7 mouse cellular contexts compared by ENCODE assay signal in the genomic region with DNA sequence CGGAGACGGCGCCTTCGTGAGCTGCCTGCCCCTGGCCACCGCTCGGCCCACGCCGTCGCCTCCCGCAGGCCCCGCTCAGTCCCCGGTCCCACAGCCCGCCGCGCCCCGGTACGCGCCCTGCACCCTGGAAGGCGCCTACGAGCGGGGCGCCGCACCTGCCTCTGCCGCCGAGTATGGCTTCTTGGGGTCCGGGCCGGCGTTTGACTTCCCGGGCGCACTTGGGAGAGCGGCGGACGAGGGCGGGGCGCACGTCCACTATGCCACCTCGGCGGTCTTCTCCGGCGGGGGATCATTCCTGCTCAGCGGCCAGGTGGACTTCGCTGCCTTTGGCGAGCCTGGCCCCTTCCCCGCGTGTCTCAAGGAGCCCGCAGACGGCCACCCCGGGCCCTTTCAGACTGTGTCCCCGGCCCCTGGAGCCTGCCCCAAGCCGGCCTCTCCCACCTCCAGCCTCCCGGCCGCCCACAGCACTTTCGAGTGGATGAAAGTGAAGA. TPM values are rescaled to one million over a fixed set of nuclear protein-coding genes. Genes with fewer than 3 reads are reported as not detected.
DNase-seq lines count a peak whose midpoint lies in the region; ATAC-seq lines count a peak whose summit lies in the region.

No protein-coding gene starts in this region.

- peak; percentile 64 for ATAC-seq in lung, embryonic 16.5 days (ENCODE audit: low read depth)
- ATAC-seq in forebrain, embryonic 16.5 days: peak; percentile 31; the same call in 1 of the 2 replicates
- ATAC-seq in limb, embryonic 13.5 days (ENCODE audit: low FRiP score, low read depth): peak; percentile 28; the same call in 1 of the 2 replicates
- ATAC-seq in stomach, embryonic 14.5 days (ENCODE audit: insufficient number of reproducible peaks, insufficient read depth, low FRiP score, low read depth): no peak

- no peak overlapping the region for H3K9ac ChIP-seq in lung, embryonic 16.5 days (ENCODE audit: low read length)
- H3K9ac ChIP-seq in forebrain, embryonic 16.5 days (replicated peaks; ENCODE audit: low read depth, low read length): no peak overlapping the region
- peak overlapping the region; percentile 48; the same call in 1 of the 2 replicates for H3K9ac ChIP-seq in limb, embryonic 13.5 days
- H3K9ac ChIP-seq in stomach, embryonic 14.5 days (replicated peaks; ENCODE audit: low read depth, low read length): no peak overlapping the region

- H3K4me3 ChIP-seq in lung, embryonic 16.5 days (ENCODE audit: low read length): peak overlapping the region; percentile 54
- H3K4me3 ChIP-seq in forebrain, embryonic 16.5 days (replicated peaks; ENCODE audit: low read length): peak overlapping the region; percentile 58
- peak overlapping the region; percentile 54 for H3K4me3 ChIP-seq in limb, embryonic 13.5 days
- H3K4me3 ChIP-seq in stomach, embryonic 14.5 days (ENCODE audit: low read depth, low read length): peak overlapping the region; percentile 44

- peaks cover 77% of the 10 kb centered on the region for H3K27me3 ChIP-seq in lung, embryonic 16.5 days (ENCODE audit: control insufficient read depth, insufficient read depth, low read depth, low read length)
- H3K27me3 ChIP-seq in forebrain, embryonic 16.5 days (replicated peaks; ENCODE audit: control insufficient read depth, insufficient read depth, low read length): peaks cover 79% of the 10 kb centered on the region
- peaks cover 84% of the 10 kb centered on the region for H3K27me3 ChIP-seq in limb, embryonic 13.5 days
- peaks cover 63% of the 10 kb centered on the region for H3K27me3 ChIP-seq in stomach, embryonic 14.5 days (ENCODE audit: control insufficient read depth, insufficient read depth, low read length)

- H3K27ac ChIP-seq in lung, embryonic 16.5 days (ENCODE audit: low read length): no peak overlapping the region
- no peak overlapping the region for H3K27ac ChIP-seq in forebrain, embryonic 16.5 days (ENCODE audit: low read length)
- no peak overlapping the region for H3K27ac ChIP-seq in limb, embryonic 13.5 days
- H3K27ac ChIP-seq in stomach, embryonic 14.5 days (ENCODE audit: low read length): no peak overlapping the region

- no peak for DNase-seq in lung, postnatal 36 days
- DNase-seq in layer of hippocampus, postnatal 10 days (ENCODE audit: low spot score in 2 of 2): no peak
- no peak for DNase-seq in right cerebral cortex, postnatal 14 days

- no peaks in the 10 kb centered on the region for H3K9me3 ChIP-seq in lung, embryonic 16.5 days (ENCODE audit: control insufficient read depth, low read length)
- H3K9me3 ChIP-seq in forebrain, embryonic 16.5 days (ENCODE audit: control insufficient read depth, low read length): no peaks in the 10 kb centered on the region
- H3K9me3 ChIP-seq in limb, embryonic 13.5 days: no peaks in the 10 kb centered on the region
- H3K9me3 ChIP-seq in stomach, embryonic 14.5 days (ENCODE audit: control insufficient read depth, low read depth, low read length): no peaks in the 10 kb centered on the region

- 2% methylated on average over 35 of the region's 53 CpGs for WGBS in lung, embryonic 16.5 days
- under 1% methylated on average over 52 of the region's 53 CpGs for WGBS in forebrain, embryonic 16.5 days
- WGBS in limb, embryonic 13.5 days: under 1% methylated on average over 53 of the region's 53 CpGs
- WGBS in stomach, embryonic 14.5 days: under 1% methylated on average over 53 of the region's 53 CpGs

- H3K36me3 ChIP-seq in lung, embryonic 16.5 days (ENCODE audit: control insufficient read depth, insufficient read depth, low read length): no peaks in the 10 kb centered on the region
- H3K36me3 ChIP-seq in forebrain, embryonic 16.5 days (ENCODE audit: control insufficient read depth, insufficient read depth): no peaks in the 10 kb centered on the region
- H3K36me3 ChIP-seq in limb, embryonic 13.5 days: no peaks in the 10 kb centered on the region
- H3K36me3 ChIP-seq in stomach, embryonic 14.5 days (ENCODE audit: control insufficient read depth, insufficient read depth, low read length): no peaks in the 10 kb centered on the region

- H3K4me1 ChIP-seq in lung, embryonic 16.5 days (replicated peaks; ENCODE audit: control insufficient read depth, insufficient read depth, low read length): peaks cover 12% of the 10 kb centered on the region
- H3K4me1 ChIP-seq in forebrain, embryonic 16.5 days (replicated peaks; ENCODE audit: control insufficient read depth, insufficient read depth, low read length): peaks cover 14% of the 10 kb centered on the region
- peaks cover 20% of the 10 kb centered on the region for H3K4me1 ChIP-seq in limb, embryonic 13.5 days
- peaks cover 10% of the 10 kb centered on the region; the same call in 1 of the 2 replicates for H3K4me1 ChIP-seq in stomach, embryonic 14.5 days (ENCODE audit: control insufficient read depth, insufficient read depth, low read length)

- H3K4me2 ChIP-seq in lung, embryonic 16.5 days (ENCODE audit: low read depth, low read length): peak overlapping the region; percentile 88
- peak overlapping the region; percentile 89 for H3K4me2 ChIP-seq in forebrain, embryonic 16.5 days (ENCODE audit: low read length)
- peak overlapping the region; percentile 95 for H3K4me2 ChIP-seq in limb, embryonic 13.5 days (replicated peaks)
- peak overlapping the region; percentile 93 for H3K4me2 ChIP-seq in stomach, embryonic 14.5 days (replicated peaks; ENCODE audit: low read depth, low read length)

RNA-seq across cellular contexts. Expression of a gene that starts 0.5 kb away (rescaled TPM):
- polyA plus RNA-seq in lung, embryonic 16.5 days (2015; fragmentation: Nextera tagmentation; extraction: Ambion mirVana): not detected in 2 replicates
- not detected in 2 replicates for polyA plus RNA-seq in forebrain, embryonic 16.5 days (2015; fragmentation: Nextera tagmentation; extraction: Ambion mirVana)
- polyA plus RNA-seq in limb, embryonic 13.5 days (2015; fragmentation: Nextera tagmentation; extraction: Ambion mirVana): 0.61 and 0.69 TPM in 2 replicates
- polyA plus RNA-seq in stomach, embryonic 14.5 days (2014; fragmentation: Nextera tagmentation; extraction: Ambion mirVana): 0.13 TPM in 1 of 2 replicates, not detected in the other
- total RNA-seq in layer of hippocampus, postnatal 10 days (2021): not detected

RNA-seq across cellular contexts. Expression of a gene that starts 36.8 kb away (rescaled TPM):
- not detected in 2 replicates for polyA plus RNA-seq in lung, embryonic 16.5 days (2015; fragmentation: Nextera tagmentation; extraction: Ambion mirVana)
- not detected in 2 replicates for polyA plus RNA-seq in forebrain, embryonic 16.5 days (2015; fragmentation: Nextera tagmentation; extraction: Ambion mirVana)
- 0.08 and 0.26 TPM in 2 replicates for polyA plus RNA-seq in limb, embryonic 13.5 days (2015; fragmentation: Nextera tagmentation; extraction: Ambion mirVana)
- polyA plus RNA-seq in stomach, embryonic 14.5 days (2014; fragmentation: Nextera tagmentation; extraction: Ambion mirVana): 0.10 TPM in 1 of 2 replicates, not detected in the other
- total RNA-seq in layer of hippocampus, postnatal 10 days (2021): not detected

RNA-seq across cellular contexts. Expression of a gene that starts 51.6 kb away (rescaled TPM):
- not detected in 2 replicates for polyA plus RNA-seq in lung, embryonic 16.5 days (2015; fragmentation: Nextera tagmentation; extraction: Ambion mirVana)
- not detected in 2 replicates for polyA plus RNA-seq in forebrain, embryonic 16.5 days (2015; fragmentation: Nextera tagmentation; extraction: Ambion mirVana)
- polyA plus RNA-seq in limb, embryonic 13.5 days (2015; fragmentation: Nextera tagmentation; extraction: Ambion mirVana): 0.32 and 0.55 TPM in 2 replicates
- 0.81 and 0.87 TPM in 2 replicates for polyA plus RNA-seq in stomach, embryonic 14.5 days (2014; fragmentation: Nextera tagmentation; extraction: Ambion mirVana)
- not detected for total RNA-seq in layer of hippocampus, postnatal 10 days (2021)

RNA-seq across cellular contexts. Expression of a gene that starts 51.6 kb away (rescaled TPM):
- 0.23 and 0.39 TPM in 2 replicates for polyA plus RNA-seq in lung, embryonic 16.5 days (2015; fragmentation: Nextera tagmentation; extraction: Ambion mirVana)
- not detected in 2 replicates for polyA plus RNA-seq in forebrain, embryonic 16.5 days (2015; fragmentation: Nextera tagmentation; extraction: Ambion mirVana)
- 0.84 and 0.88 TPM in 2 replicates for polyA plus RNA-seq in limb, embryonic 13.5 days (2015; fragmentation: Nextera tagmentation; extraction: Ambion mirVana)
- polyA plus RNA-seq in stomach, embryonic 14.5 days (2014; fragmentation: Nextera tagmentation; extraction: Ambion mirVana): 14.5 and 16.2 TPM in 2 replicates
- total RNA-seq in layer of hippocampus, postnatal 10 days (2021): not detected

RNA-seq across cellular contexts. Expression of a gene that starts 58.9 kb away (rescaled TPM):
- polyA plus RNA-seq in lung, embryonic 16.5 days (2015; fragmentation: Nextera tagmentation; extraction: Ambion mirVana): 0.20 and 0.39 TPM in 2 replicates
- not detected in 2 replicates for polyA plus RNA-seq in forebrain, embryonic 16.5 days (2015; fragmentation: Nextera tagmentation; extraction: Ambion mirVana)
- polyA plus RNA-seq in limb, embryonic 13.5 days (2015; fragmentation: Nextera tagmentation; extraction: Ambion mirVana): 7.3 and 7.5 TPM in 2 replicates
- polyA plus RNA-seq in stomach, embryonic 14.5 days (2014; fragmentation: Nextera tagmentation; extraction: Ambion mirVana): 2.6 and 2.9 TPM in 2 replicates
- under 1 TPM in 1 of 2 experiments, not detected in 1; 0.23 TPM for total RNA-seq in layer of hippocampus, postnatal 10 days (2021)
